Mouse (Mus musculus) megakaryocyte, embryonic 14.5 days (primary cell): ENCODE results near the gene Rnaseh2c.

ENCODE experiments used
- FLI1 ChIP-seq: IDR thresholded peaks from 2 replicates; pipeline ENCODE4 v1.6.1; 2012; ENCODE audit warnings: low read length, inconsistent platforms, mixed read lengths
- GATA1 ChIP-seq: IDR thresholded peaks from 3 replicates; pipeline ENCODE4 v1.6.1; 2012; ENCODE audit warnings: mixed read lengths, low read length, inconsistent platforms, borderline replicate concordance

DNA sequence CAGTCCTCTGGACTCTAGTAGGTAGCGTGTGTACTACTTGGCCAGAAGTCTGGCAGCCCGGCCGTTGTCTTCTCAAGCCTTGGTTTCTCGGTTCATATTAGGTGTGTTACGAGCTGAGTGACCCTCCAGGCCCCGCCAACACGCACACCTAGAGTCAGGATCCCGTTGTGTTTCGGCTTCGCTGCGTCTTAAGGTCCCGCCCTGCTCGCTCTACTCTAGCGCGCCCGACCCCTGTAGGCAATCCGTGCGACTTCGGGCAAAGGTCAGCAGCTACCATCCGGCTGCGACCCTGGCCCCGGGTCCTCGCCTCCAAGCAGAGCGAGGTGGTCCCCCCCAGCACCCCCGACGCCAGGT is 34.5 kb upstream of the Rnaseh2c start:
- no peak for TF ChIP-seq GATA1
- TF ChIP-seq FLI1: no peak
